Mouse (Mus musculus) MN1 (cell line): Measurements from ENCODE around the gene Ahnak.
"Not testable (repeated sequence)": the region's sequence is repeated elsewhere in the genome, so short reads cannot be mapped to it uniquely, and the experiment has no call there.

Experiments used
- DNase-seq: peaks from one replicate; pipeline ENCODE4 v3.0.0-alpha.2; 2016; ENCODE audit warnings: low spot score

Gene Ahnak

DNA sequence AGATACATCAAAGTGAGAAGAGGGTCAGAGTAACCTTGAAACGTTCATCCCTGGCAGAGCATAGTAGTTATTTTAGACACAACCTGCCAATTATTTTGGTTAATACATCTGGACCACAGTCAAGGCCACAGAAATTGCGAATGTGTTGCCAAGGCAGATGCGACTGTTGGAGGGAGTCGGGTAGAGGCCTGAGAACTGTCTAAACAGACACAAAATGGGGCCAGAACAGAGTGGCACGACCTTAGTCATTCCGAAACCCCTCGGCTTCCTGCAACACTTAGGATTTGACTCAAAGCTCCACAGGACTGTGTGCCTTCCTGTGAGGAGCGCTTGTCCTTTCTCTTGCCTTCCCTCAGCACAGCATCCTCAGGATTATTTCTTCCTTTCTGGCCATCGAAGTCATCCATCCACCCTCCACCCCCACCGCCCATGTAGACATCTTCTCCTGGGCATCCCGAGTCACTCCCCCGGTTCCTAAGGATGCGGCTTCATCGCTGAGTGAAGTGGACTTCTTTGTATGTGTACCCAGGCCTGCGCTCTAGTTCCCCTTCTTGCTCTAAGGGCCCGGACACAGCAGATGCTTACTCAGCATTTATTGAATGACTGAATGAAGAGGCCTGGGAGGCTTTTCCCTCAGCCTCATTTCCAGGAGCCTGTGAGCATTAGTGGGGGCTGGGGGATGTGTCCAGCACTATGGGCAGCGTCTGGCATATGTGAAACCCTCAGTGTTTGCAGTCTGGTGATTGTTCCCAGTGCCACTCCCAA, 111.4 kb downstream of the Ahnak start:
- DNase-seq, result no peak

DNA sequence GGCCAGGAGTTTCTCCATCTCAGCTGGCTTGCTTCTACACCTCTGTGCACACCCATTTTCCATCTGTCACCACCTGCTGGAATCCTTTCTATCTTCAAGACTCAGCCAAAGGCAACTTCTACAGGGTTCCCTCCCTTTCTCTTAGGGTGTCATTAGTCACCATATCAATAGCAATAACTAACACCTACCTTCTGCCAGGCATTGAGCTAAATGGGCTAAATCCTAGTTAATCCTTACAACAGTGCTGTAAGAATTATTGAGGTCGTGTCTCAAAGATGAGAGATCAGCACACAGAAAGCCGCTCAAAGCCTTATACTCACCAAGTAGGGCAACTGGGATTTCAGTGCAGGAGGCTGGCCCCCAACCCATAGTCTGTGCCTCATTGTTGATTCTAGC, 112.0 kb downstream of the Ahnak start:
- DNase-seq, result no peak

DNA sequence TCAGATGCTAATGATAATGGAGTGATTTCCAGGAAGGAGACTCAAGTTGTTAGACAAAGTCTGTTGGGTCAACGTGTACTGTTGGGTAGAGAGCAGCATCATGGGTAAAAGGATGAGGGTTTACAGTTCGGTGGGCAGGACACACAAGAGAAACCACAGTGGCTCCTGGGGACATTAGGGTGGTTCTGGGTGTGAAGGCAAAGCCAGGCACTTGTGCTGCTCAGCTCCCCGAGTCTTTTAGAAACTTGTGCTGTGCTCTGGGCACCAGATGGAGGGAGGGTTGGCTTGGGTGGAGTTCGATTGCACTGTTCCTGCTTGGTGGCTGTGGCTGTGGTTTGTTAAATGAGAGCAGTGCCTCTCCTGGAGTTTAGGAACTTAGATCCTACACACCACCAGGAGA, 114.9 kb downstream of the Ahnak start:
- DNase-seq, result no peak

DNA sequence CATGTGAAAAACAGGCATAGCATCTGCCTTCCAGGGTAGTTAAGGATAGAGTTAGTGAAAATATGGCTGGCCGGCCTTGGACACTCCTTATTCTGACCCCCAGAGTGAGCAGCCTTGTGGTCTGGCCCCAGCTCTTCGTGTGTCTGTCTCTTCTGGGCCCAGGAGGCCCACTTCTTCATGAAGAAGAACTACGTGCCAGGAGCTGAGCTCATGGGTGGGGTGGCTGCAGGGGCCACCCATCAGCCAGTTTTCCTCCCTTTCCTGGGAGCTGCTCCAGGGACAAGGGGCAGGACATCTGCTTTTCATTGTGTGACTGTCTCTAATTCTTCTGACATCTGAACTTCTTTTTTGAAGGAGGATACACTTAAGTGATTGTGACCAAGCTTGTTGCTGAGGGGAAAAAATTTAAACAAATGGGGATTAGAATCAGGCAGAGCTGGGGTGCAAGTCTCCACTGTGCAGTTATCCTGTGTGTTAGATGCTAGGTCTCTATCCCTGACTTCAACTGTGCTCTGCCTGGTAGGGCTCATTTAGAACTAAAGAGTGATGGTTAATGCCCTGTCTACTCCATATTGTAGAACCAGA, 116.1 kb downstream of the Ahnak start:
- DNase-seq, result peak; percentile 48

DNA sequence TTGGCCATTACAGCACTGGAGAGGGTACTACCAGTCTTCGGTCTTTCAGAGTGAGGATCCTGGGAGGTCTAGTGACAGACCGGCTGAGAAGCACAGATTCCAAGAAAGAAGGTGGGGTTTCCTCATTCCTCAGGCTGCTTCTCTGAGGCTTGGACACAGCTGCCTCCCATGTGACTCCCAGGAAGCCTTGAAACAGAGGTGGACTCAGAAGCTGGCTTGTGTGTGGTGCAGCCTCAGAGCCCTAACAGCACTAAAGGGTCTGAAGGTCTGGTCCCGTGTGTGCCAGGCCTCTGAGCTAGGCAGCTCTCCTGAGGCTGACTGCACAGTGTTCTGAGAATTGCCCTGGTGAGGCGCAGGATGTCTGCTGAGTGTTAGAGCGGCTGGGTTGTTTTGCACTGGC, 117.0 kb downstream of the Ahnak start:
- DNase-seq, result peak; percentile 17

DNA sequence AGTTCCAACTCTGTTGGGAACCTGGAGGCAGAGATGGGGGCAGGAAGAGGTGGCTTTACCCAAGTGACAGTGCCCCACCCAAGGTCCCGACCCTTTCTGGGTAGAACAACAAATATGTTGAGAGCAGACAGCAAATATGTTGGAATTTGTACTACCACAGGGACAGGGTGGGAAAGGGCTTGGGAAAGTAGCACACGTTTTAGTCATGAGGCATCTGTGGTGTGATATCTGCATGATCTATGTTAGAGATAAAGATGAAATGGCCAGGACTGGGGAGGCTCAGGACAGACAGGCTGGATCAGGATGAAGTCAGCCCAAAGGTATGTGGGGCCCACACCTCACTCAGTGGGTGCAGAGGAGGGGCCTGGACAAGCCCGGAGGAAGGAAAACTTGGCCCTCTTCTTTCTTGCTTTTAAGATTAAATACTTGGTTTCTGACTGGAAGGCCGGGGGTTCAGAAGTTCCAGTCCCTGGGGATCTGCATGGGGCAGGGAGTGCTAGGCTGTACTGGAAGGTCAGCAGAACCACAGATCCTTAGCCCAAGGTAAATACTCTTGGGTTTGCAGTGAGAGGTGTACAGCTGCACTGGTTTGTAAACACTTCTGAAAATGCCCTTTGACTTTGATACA, 117.8 kb downstream of the Ahnak start:
- DNase-seq, result peak; percentile 12

DNA sequence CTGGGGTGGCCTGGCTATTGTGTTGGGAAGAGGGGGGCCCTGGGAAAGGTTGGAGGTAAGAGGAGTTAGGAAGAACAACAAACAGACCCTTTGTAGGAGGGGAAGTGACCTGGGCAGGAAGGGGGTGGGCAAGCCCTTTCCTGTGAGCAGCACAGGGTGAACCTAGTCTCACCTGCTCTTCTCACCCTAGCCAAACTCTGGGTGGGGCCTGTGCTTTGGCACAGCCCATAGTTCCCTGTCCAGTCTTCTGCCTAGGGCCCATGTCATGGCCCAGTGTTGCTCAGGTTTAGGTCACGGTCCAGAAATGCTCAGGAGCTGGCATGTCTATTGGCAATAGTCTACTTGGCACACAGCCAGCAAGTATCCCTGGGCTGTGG, 118.3 kb downstream of the Ahnak start:
- DNase-seq, result no peak

DNA sequence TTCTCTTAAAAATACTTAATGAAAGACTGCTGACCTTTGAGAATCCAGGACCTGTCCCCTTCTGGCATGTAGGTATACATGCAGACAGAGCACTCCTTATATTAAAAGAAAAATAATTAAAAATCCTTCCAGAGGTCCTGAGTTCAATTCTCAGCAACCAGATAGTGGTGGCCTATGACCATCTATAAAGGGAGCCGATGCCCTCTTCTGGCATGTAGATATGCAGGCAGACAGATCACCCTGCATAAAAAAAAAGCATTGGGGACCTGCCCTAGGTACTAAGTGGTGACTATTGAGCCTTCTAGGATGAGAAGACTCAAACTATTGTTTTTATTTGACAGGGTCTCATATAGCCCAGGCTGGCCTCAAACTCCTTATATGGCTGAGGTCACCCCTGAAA, 119.5 kb downstream of the Ahnak start:
- no peak for DNase-seq

DNA sequence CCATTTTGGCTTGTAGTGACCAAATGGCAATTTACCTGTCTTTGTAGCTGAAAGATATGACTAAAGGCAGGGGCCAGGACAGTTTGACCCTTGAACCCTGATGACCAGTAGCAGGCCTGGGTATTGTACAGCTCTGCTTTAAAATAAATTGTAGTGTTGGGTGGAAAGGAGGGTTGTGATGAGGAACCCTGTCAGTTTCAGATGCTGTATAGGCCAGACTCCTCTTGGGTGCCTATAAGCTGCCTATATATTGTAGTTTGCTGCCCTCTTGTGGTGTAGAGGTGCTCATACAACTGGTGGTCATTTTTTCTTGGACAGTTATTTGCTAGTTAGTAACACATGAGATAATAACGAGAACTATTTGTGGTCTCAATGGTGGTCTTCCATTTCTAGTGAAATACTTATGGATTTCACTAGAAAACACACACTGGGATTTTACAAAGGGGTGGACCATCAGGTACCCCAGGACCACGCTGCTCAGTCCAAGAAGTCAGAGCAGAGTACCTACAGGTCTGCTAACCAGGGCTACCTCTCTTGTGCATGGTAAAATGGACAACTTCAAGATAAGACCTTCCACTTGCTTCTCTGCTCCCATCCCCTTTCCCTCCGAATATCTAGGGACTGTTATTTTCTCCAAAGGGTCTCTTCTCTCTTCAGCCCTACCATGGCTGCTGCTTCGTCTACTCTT, 121.2 kb downstream of the Ahnak start:
- peak; percentile 82 for DNase-seq

DNA sequence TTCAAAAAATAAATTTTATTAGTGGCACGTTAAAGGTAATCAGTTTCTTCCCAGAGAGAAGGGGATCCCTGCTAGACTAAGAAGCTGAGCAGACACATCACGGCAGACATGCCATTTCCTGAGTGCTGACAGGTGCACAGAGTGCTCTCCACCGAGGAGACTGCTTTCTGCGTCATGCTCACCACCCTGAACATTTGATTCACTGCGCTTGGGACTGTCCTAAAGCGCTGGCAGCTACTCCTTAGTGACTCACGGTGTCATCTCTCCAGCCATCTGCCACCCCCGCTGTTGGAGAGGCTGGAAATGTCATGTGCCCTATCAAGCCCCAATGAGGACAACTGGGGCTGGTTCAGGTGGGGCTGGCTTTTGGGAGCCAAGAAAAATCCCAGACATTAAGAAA, 123.0 kb downstream of the Ahnak start:
- peak; percentile 42 for DNase-seq

DNA sequence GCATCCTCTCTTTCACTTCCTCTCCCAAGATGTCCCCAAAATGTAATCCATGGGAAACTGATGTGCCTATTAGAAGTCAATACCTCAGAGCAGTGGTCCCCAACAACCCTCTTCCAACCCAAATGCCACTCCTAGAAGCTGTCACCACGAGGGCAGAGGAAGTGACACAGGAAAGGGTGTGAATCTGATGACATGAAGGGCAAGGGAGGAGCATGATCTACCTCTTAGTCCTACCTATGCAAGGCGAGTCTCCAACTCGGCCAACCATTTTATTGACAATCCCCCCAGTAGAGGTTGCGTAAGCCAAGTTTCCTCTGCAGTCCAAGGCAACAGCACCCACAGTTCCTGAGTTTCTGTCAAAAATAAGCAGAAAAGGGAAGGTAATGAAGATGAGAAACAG, 127.2 kb downstream of the Ahnak start:
- no peak for DNase-seq

DNA sequence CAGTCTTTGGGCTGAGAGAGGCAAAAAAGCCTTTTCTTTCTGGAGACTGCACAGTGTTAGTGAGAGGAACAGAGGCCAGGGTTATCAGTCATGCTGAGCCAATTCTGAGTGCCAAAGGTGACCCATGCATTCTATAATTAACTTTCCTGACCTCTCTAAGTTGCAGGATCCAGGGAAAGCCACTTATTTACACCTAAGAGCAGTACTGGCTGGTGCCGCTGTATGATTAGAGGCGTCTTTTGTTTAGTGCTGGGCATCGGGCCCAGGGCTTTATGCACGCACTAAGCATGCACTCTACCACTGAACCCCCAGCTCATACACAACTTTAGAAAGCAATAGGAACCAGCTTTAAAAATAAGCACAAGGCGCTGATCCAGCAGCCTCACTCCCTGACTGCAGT, 128.2 kb downstream of the Ahnak start:
- DNase-seq, result no peak

DNA sequence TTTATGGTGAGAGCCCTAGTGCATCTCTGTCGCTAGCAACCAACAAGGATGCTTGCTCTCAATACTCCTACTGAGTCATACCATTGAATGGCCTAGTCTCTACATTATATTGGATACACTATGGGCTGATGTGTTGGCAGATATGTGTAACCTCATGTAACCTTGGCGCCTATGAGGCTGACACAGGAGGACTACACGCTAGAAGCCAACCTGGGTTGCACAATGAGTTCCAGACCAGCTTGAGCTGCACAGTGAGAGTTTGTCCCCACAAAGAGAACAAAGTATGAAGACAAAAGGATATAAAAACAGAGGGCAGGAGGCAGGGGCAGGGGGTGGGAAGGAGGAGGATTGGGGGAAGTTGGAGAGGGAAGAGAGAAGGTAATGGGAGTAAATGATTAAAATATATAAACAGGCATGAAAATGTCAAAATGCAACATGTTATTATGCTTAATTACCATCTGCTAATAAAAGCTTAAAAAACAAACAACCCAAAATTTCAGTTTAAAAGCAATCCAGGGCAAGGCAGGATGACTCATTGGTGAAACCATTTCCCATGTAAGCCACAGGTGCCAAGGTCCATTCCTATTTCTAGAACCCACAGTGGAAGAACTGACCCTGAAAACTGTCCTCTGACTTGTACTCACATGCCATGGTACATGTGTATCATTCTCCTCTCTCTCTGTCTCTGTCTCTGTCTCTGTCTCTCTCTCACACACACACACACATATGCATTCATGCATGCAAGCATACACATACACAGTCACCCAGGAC, 130.8 kb downstream of the Ahnak start:
- DNase-seq, result no peak

DNA sequence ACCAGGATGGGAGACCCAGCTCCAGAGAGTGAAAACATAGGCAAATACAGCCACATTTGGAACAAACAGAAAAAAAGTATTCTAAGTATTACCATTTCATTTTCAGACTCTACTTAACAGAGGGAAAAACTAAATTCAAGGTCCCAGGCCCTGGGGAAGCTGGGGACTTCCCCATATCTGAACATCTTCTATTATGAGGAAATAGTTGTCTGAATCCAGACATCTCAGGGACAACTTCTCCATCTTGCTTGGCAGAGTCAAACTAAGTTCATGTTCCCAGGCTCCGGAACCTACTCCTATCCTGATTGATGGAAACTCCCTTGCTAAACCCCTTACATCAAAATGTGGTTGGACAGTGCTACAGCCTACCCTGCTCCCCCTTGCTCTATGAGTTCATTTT, 133.3 kb downstream of the Ahnak start:
- no peak for DNase-seq

DNA sequence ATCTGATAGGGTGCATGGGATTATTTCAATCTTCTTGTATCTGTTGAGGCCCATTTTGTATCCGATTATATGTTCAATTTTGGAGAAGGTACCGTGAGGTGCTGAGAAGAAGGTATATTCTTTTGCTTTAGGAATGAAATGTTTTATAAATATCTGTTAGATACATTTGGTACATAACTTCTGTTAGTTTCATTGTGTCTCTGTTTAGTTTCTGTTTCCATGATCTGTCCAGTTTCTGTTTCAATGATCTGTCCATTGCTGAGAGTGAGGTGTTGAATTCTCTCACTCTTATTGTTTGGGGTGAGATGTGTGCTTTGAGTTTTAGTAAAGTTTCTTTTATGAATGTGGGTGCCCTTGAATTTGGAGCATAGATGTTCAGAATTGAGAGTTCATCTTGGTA, 134.9 kb downstream of the Ahnak start:
- DNase-seq, result not testable (repeated sequence)
